Mouse (Mus musculus): ENCODE measurements around the gene Cyp8b1.

- no peak for TF ChIP-seq MAX (IDR thresholded peaks at IDR 0.05; ENCODE audit: low read length)
- TF ChIP-seq ETS1 (IDR thresholded peaks at IDR 0.05; ENCODE audit: low read depth, low read length): no peak
- TF ChIP-seq TCF12 (IDR thresholded peaks at IDR 0.05; ENCODE audit: low read depth, low read length): no peak
- no peak for TF ChIP-seq MAFK (IDR thresholded peaks at IDR 0.05; ENCODE audit: borderline replicate concordance, low read depth, low read length)
- TF ChIP-seq MXI1 (IDR thresholded peaks at IDR 0.05; ENCODE audit: low read depth, low read length): no peak
- no peak for TF ChIP-seq RCOR1 (IDR thresholded peaks at IDR 0.05; ENCODE audit: low read depth, low read length)
- no peak for TF ChIP-seq EP300 (IDR thresholded peaks at IDR 0.05; ENCODE audit: low read depth in 1 of 2, low read length in 2 of 2)
Observed at GRCm38 (mm10) chr9:121864837-121865236, 51.3 kb downstream of the Cyp8b1 start.
